Mouse (Mus musculus) lung, postnatal 0 days (tissue): Measurements from ENCODE around the gene Mmab. TPM values are rescaled to one million over a fixed set of nuclear protein-coding genes. Genes with fewer than 3 reads are reported as not detected.
A peak's percentile ranks its signal among the peaks of the same experiment; 100 is the strongest.

ENCODE experiments used
- ATAC-seq: fragments of 200-750 bp; cut with Nextera tagmentation; 2 replicates; pipeline ENCODE4 v1.8.0; 2017; ENCODE audit warnings: moderate library complexity
- DNase-seq: peaks from one replicate; pipeline ENCODE4 v3.0.0-alpha.2; 2016; ENCODE audit warnings: low spot score
- H3K27ac ChIP-seq: fragments of 300-500 bp; sonication (generic); 2 replicates; pipeline ENCODE4 v1.5.1; 2014; ENCODE audit warnings: antibody characterized with exemption, mild to moderate bottlenecking, low read length, mixed read lengths
- H3K27me3 ChIP-seq: fragments of 300-500 bp; sonication (generic); replicated peaks from 2 replicates; pipeline ENCODE4 v1.6.1; 2014; ENCODE audit warnings: low read length, mixed read lengths; ENCODE audit not compliant: insufficient read depth
- H3K36me3 ChIP-seq: fragments of 300-500 bp; sonication (generic); 2 replicates; pipeline ENCODE4 v1.6.1; 2014; ENCODE audit warnings: low read length, mixed read lengths; ENCODE audit not compliant: insufficient read depth
- H3K4me1 ChIP-seq: fragments of 300-500 bp; sonication (generic); 2 replicates; pipeline ENCODE4 v1.6.1; 2014; ENCODE audit warnings: antibody characterized with exemption, low read depth, low read length, mixed read lengths; ENCODE audit not compliant: insufficient read depth
- H3K4me2 ChIP-seq: fragments of 300-500 bp; sonication (generic); replicated peaks from 2 replicates; pipeline ENCODE4 v1.6.1; 2014; ENCODE audit warnings: low read depth, mild to moderate bottlenecking, low read length, moderate library complexity, mixed read lengths
- H3K4me3 ChIP-seq: fragments of 300-500 bp; sonication (generic); 2 replicates; pipeline ENCODE4 v1.5.1; 2014; ENCODE audit warnings: low read depth, low read length
- H3K9ac ChIP-seq: fragments of 300-500 bp; sonication (generic); replicated peaks from 2 replicates; pipeline ENCODE4 v1.6.1; 2014; ENCODE audit warnings: low read depth, mild to moderate bottlenecking
- H3K9me3 ChIP-seq: fragments of 300-500 bp; sonication (generic); 2 replicates; pipeline ENCODE4 v1.6.1; 2016; ENCODE audit warnings: low read length, mixed read lengths
- CTCF ChIP-seq: IDR thresholded peaks from 2 replicates; pipeline ENCODE4 v1.5.1; 2016; ENCODE audit warnings: antibody characterized with exemption, mild to moderate bottlenecking
- EP300 ChIP-seq: IDR thresholded peaks from 2 replicates; pipeline ENCODE4 v1.6.1; 2016; ENCODE audit warnings: antibody characterized with exemption, mild to moderate bottlenecking, control low read depth
- WGBS: fragments of 180-500 bp; shearing (Covaris S2); extraction: QIAGEN DNeasy Blood & Tissue Kit; methylation state at CpG from one replicate; pipeline ENCODE4 v1.1.7; 2014; 5-methylcytosine and 5-hydroxymethylcytosine counted together
- polyA plus RNA-seq: library from polyadenylated mRNA; unstranded; fragments of >200 nt; fragmentation: Nextera tagmentation; extraction: Ambion mirVana; gene quantifications from 2 replicates; pipeline ENCODE4 v1.2.1, GENCODE M21; 2015

Mmab gene
- polyA plus RNA-seq, 1 experiment from 2014 or later: 11.1 TPM

GRCm38 (mm10) chr5:114444368-114444692 is 470 bp upstream of the Mmab start:
- H3K9me3 ChIP-seq: no peaks in the 10 kb centered on the region
- H3K4me3 ChIP-seq: peak overlapping the region; percentile 51
- peak overlapping the region; percentile 57 for H3K4me2 ChIP-seq
- H3K36me3 ChIP-seq: 0 out of 2 replicates have a peak, but pooled peaks cover 3% of the 10 kb centered on the region
- TF ChIP-seq EP300 (no peak), CTCF (no peak)
- H3K4me1 ChIP-seq: 0 out of 2 replicates have a peak, but pooled peaks cover 7% of the 10 kb centered on the region
- no peaks in the 10 kb centered on the region for H3K27me3 ChIP-seq
- no peak for DNase-seq
- WGBS: under 1% methylated on average over 21 of the region's 21 CpGs
- H3K9ac ChIP-seq: peak overlapping the region; percentile 23
- no peak overlapping the region for H3K27ac ChIP-seq
- no peak for ATAC-seq

GRCm38 (mm10) chr5:114435588-114435987 is 8.3 kb downstream of the Mmab start:
- Histone ChIP-seq H3K4me1 (no peaks in the 10 kb centered on the region), H3K36me3 (no peaks in the 10 kb centered on the region), H3K9me3 (no peaks in the 10 kb centered on the region), H3K4me3 (no peak overlapping the region), H3K27me3 (no peaks in the 10 kb centered on the region), H3K27ac (no peak overlapping the region), H3K4me2 (no peak overlapping the region), H3K9ac (no peak overlapping the region)
- TF ChIP-seq CTCF (no peak), EP300 (no peak)
- DNase-seq (no peak), ATAC-seq (no peak)
- WGBS: 83% methylated on average over 14 of the region's 14 CpGs

- Histone ChIP-seq H3K4me2 (no peak overlapping the region), H3K27ac (no peak overlapping the region), H3K4me3 (no peak overlapping the region), H3K9ac (no peak overlapping the region), H3K4me1 (no peaks in the 10 kb centered on the region), H3K36me3 (no peaks in the 10 kb centered on the region), H3K27me3 (no peaks in the 10 kb centered on the region), H3K9me3 (no peaks in the 10 kb centered on the region)
- ATAC-seq (no peak), DNase-seq (no peak)
- WGBS: 89% methylated on average over 8 of the region's 8 CpGs
- no peak for TF ChIP-seq CTCF
- TF ChIP-seq EP300: no peak
Measured at GRCm38 (mm10) chr5:114434359-114434758, 9.5 kb downstream of the Mmab start.

GRCm38 (mm10) chr5:114429781-114430180 is 14.1 kb downstream of the Mmab start:
- Histone ChIP-seq H3K9ac (no peak overlapping the region), H3K27ac (no peak overlapping the region), H3K36me3 (no peaks in the 10 kb centered on the region), H3K4me2 (no peak overlapping the region), H3K27me3 (no peaks in the 10 kb centered on the region), H3K4me3 (no peak overlapping the region), H3K9me3 (no peaks in the 10 kb centered on the region), H3K4me1 (no peaks in the 10 kb centered on the region)
- DNase-seq: no peak
- WGBS: 78% methylated on average over 7 of the region's 7 CpGs
- ATAC-seq: no peak
- TF ChIP-seq EP300 (no peak), CTCF (no peak)

GRCm38 (mm10) chr5:114428621-114429020 is 15.2 kb downstream of the Mmab start:
- H3K36me3 ChIP-seq: no peaks in the 10 kb centered on the region
- no peaks in the 10 kb centered on the region for H3K4me1 ChIP-seq
- H3K27ac ChIP-seq: no peak overlapping the region
- TF ChIP-seq CTCF: no peak
- TF ChIP-seq EP300: no peak
- ATAC-seq (no peak), DNase-seq (no peak)
- 59% methylated on average over 18 of the region's 18 CpGs for WGBS
- H3K27me3 ChIP-seq: no peaks in the 10 kb centered on the region
- no peak overlapping the region for H3K4me2 ChIP-seq
- H3K9me3 ChIP-seq: no peaks in the 10 kb centered on the region
- no peak overlapping the region for H3K4me3 ChIP-seq
- H3K9ac ChIP-seq: no peak overlapping the region

- no peak overlapping the region for H3K4me2 ChIP-seq
- no peaks in the 10 kb centered on the region for H3K27me3 ChIP-seq
- no peaks in the 10 kb centered on the region for H3K36me3 ChIP-seq
- H3K4me3 ChIP-seq: no peak overlapping the region
- ATAC-seq (no peak), DNase-seq (no peak)
- 65% methylated on average over 6 of the region's 6 CpGs for WGBS
- no peak overlapping the region for H3K9ac ChIP-seq
- no peaks in the 10 kb centered on the region for H3K9me3 ChIP-seq
- TF ChIP-seq EP300: no peak
- no peak for TF ChIP-seq CTCF
- 0 out of 2 replicates have a peak, but pooled peaks cover 6% of the 10 kb centered on the region for H3K4me1 ChIP-seq
- no peak overlapping the region for H3K27ac ChIP-seq
Measured at GRCm38 (mm10) chr5:114426732-114427131, 17.1 kb downstream of the Mmab start.

GRCm38 (mm10) chr5:114423961-114424360 is 19.9 kb downstream of the Mmab start:
- H3K4me3 ChIP-seq: no peak overlapping the region
- peaks cover 14% of the 10 kb centered on the region; the same call in 1 of the 2 replicates for H3K36me3 ChIP-seq
- no peaks in the 10 kb centered on the region for H3K27me3 ChIP-seq
- 85% methylated on average over 5 of the region's 5 CpGs for WGBS
- H3K9ac ChIP-seq: no peak overlapping the region
- H3K9me3 ChIP-seq: no peaks in the 10 kb centered on the region
- H3K4me1 ChIP-seq: 0 out of 2 replicates have a peak, but pooled peaks cover 8% of the 10 kb centered on the region
- TF ChIP-seq CTCF (no peak), EP300 (no peak)
- DNase-seq (no peak), ATAC-seq (no peak)
- no peak overlapping the region for H3K27ac ChIP-seq
- H3K4me2 ChIP-seq: no peak overlapping the region
